Mouse (Mus musculus): ENCODE measurements around the gene Abt1.

Gene Abt1

GRCm38 (mm10) chr13:23438521-23438920, 14.9 kb upstream of the Abt1 start:
- no peak for DNase-seq (ENCODE audit: low spot score in 2 of 2)

GRCm38 (mm10) chr13:23437908-23438307, 14.2 kb upstream of the Abt1 start:
- DNase-seq (ENCODE audit: low spot score in 2 of 2) = peak; percentile 85 to 86

- no peak for DNase-seq (ENCODE audit: low spot score in 2 of 2)
Observed at GRCm38 (mm10) chr13:23436861-23437822, 13.5 kb upstream of the Abt1 start.

GRCm38 (mm10) chr13:23436231-23436661, 12.6 kb upstream of the Abt1 start:
- no peak for DNase-seq (ENCODE audit: low spot score in 2 of 2)

GRCm38 (mm10) chr13:23435676-23436075, 12.0 kb upstream of the Abt1 start:
- DNase-seq (ENCODE audit: low spot score in 2 of 2) = no peak

GRCm38 (mm10) chr13:23435241-23435640, 11.6 kb upstream of the Abt1 start:
- DNase-seq (ENCODE audit: low spot score in 2 of 2) = no peak

- DNase-seq (ENCODE audit: low spot score in 2 of 2) = no peak
Observed at GRCm38 (mm10) chr13:23434426-23434825, 10.8 kb upstream of the Abt1 start.

GRCm38 (mm10) chr13:23433801-23434200, 10.1 kb upstream of the Abt1 start:
- no peak for DNase-seq (ENCODE audit: low spot score in 2 of 2)

GRCm38 (mm10) chr13:23433206-23433605, 9.5 kb upstream of the Abt1 start:
- DNase-seq (ENCODE audit: low spot score in 2 of 2) = no peak

GRCm38 (mm10) chr13:23432562-23433201, 9.0 kb upstream of the Abt1 start:
- DNase-seq (ENCODE audit: low spot score in 2 of 2) = peak; percentile 86 to 89

GRCm38 (mm10) chr13:23431351-23431771, 7.7 kb upstream of the Abt1 start:
- peak in 1 of 2 experiments; percentile 75 for DNase-seq (ENCODE audit: low spot score in 2 of 2)

GRCm38 (mm10) chr13:23430734-23431133, 7.1 kb upstream of the Abt1 start:
- peak in 1 of 2 experiments; percentile 73 for DNase-seq (ENCODE audit: low spot score in 2 of 2)

- DNase-seq (ENCODE audit: low spot score in 2 of 2) = no peak
Observed at GRCm38 (mm10) chr13:23429771-23430380, 6.2 kb upstream of the Abt1 start.

- DNase-seq (ENCODE audit: low spot score in 2 of 2) = no peak
Observed at GRCm38 (mm10) chr13:23428166-23428993, 4.7 kb upstream of the Abt1 start.

- no peak for DNase-seq (ENCODE audit: low spot score in 2 of 2)
Observed at GRCm38 (mm10) chr13:23427401-23427910, 3.8 kb upstream of the Abt1 start.

- no peak for DNase-seq (ENCODE audit: low spot score in 2 of 2)
Observed at GRCm38 (mm10) chr13:23426922-23427321, 3.3 kb upstream of the Abt1 start.

- DNase-seq (ENCODE audit: low spot score in 2 of 2) = no peak
Observed at GRCm38 (mm10) chr13:23426335-23426734, 2.7 kb upstream of the Abt1 start.

GRCm38 (mm10) chr13:23425505-23425904, 1.8 kb upstream of the Abt1 start:
- DNase-seq (ENCODE audit: low spot score in 2 of 2) = no peak

GRCm38 (mm10) chr13:23424494-23425325, 1.0 kb upstream of the Abt1 start:
- DNase-seq (ENCODE audit: low spot score in 2 of 2) = peak; percentile 81 to 90

- no peak for DNase-seq (ENCODE audit: low spot score in 2 of 2)
Observed at GRCm38 (mm10) chr13:23424052-23424380, 350 bp upstream of the Abt1 start.
